Mouse (Mus musculus): ENCODE results near the gene Pla2g4d.

DNA sequence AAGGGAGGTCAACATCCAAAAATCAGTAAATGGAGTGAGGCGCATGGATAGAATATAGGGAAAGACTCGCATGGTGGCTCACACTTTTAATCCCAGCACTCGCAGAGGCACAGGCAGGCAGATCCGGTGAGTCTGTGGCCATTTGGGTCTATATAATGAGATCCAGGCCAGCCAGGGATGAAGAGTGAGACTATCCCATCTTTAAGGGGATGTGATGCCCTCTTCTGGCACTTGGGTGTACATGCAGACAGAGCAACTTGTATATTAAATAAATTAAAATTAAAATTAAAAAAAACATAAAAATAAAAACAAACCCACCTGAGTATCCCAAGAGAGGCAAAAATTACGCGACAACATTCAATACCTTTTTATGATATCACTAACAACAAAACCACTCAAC lies 23.5 kb downstream of the Pla2g4d start:
- no peak for TF ChIP-seq POLR2A (IDR thresholded peaks at IDR 0.05; ENCODE audit: low read depth, low read length)
- TF ChIP-seq CTCF (IDR thresholded peaks at IDR 0.05; ENCODE audit: borderline replicate concordance, insufficient read depth, low read length): no peak
